Mouse (Mus musculus) mouse trophoblast stem cell (cell line): ENCODE data around the gene Man2a1.

Source experiments
- in situ Hi-C, 2 experiments: fragments of 300-500 bp; cut with MseI, MboI; formaldehyde crosslinking; loops; 2 replicates in 1 of 2; 3 replicates in 1 of 2; pipeline ENCODE4 v1.15.1; 2025

Gene Man2a1

GRCm38 (mm10) chr17:64698516-64698915 is 98.0 kb downstream of the Man2a1 start:
- in situ Hi-C loops = no loop called here

DNA sequence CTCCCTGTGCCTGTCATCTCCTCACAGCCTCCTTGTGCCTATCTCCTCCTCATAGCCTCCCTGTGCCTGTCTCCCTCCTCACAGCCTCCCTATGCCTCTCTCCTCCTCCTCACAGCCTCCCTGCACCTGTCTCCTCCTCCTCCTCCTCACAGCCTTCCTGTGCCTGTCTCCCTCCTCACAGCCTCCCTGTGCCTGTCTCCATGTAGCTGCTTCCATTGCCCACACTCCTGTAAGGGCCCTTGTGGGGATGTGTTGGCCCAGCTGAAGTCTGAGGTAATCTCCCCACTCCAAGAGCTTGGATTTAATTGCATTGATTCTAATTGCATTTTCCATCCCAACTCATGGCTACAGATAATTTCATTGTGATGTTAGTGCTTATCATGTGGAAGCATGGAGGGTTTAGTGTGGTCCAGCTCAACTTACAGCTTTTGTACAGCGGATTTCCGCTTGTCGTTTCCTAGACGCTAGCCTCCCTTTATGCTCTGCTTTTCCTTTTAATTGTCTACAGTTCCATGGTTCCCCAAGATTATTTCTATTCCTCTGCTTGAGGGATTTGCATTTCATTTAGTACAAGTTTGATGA is 103.2 kb downstream of the Man2a1 start:
- in situ Hi-C loops = no loop called here

DNA sequence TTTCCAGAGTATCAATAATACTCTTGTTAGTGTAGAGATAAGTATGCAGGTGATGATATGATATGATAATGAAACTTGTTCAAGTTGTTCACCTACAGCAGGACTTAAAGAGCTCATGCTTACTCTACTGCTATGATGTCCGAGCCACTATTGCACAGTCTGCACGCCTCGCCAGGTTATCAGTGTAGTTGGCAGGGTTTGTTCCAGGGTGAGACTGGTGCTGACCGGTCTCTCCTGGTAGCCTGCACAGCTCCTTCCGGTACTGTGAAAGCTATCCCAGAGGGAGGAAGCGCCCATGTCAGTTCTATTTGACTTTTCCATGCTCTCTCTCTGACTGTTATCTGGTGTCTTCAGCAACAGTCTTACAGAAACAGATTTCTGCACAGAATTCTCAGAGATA is 107.0 kb downstream of the Man2a1 start:
- in situ Hi-C loops = no loop called here

GRCm38 (mm10) chr17:64716318-64716717 is 115.8 kb downstream of the Man2a1 start:
- in situ Hi-C loops = no loop called here

- in situ Hi-C loops = no loop called here
Observed at GRCm38 (mm10) chr17:64719760-64720159, 119.2 kb downstream of the Man2a1 start.

GRCm38 (mm10) chr17:64721112-64721511 is 120.6 kb downstream of the Man2a1 start:
- in situ Hi-C loops = no loop called here

GRCm38 (mm10) chr17:64723162-64723561 is 122.6 kb downstream of the Man2a1 start:
- in situ Hi-C loops = no loop called here

DNA sequence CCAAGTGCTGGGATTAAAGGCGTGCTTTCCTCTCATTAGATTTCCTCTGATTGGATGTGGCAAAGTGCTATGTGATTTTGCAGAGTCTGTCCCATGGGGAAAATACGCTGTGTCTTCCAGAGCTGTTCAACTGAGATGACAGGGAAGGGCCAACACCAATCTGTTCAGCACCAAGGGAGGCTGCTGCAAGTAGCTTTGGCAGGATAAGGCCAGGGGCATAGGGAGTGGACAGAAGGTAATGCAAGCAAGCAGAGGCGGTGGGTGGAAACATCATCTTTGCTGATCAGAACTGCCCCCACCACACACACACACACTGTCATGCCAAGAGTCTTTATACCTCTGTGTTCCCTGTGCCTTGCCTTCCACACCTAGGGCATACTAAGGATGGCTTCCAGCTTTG is 124.7 kb downstream of the Man2a1 start:
- in situ Hi-C loops = no loop called here

GRCm38 (mm10) chr17:64726032-64726431 is 125.5 kb downstream of the Man2a1 start:
- in situ Hi-C loops = no loop called here

DNA sequence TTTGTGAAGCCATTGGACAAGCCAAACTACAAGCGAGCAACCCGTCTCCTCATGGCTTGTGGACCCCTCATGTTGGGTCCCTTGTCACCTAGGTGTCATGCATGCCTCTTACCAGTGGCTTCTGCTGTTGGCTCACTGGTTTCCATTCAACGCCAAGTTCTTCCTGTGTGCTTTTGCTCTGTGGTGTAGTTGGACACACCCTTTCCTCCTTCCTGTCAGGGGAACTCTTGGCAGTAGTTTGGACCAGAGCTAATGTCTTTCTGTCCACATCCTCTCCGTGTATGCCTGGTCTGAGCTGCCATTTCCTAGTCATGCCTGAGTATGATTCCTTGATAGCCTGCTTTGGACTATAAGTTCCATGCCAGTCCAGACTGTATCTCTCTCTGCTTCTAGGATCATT is 135.0 kb downstream of the Man2a1 start:
- in situ Hi-C loops = no loop called here

DNA sequence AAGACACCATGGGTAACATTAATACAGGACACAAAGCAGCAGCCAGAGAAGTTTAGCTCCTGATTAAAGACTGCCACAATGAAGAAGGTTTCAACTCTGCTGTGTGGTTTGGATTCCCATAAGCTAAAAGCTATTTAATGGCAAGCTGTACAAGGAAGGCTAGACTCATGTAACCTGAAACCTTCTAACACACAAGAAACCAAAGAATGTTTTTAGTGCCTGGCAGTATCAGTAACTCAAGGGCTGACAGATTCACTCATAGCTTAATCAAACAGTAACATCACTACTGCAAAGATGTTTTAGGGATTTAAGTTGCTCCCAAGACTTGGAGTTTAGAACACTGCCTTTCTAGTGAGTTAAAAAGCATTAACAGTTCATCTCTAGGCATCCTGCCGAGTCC is 137.4 kb downstream of the Man2a1 start:
- in situ Hi-C loops = no loop called here

DNA sequence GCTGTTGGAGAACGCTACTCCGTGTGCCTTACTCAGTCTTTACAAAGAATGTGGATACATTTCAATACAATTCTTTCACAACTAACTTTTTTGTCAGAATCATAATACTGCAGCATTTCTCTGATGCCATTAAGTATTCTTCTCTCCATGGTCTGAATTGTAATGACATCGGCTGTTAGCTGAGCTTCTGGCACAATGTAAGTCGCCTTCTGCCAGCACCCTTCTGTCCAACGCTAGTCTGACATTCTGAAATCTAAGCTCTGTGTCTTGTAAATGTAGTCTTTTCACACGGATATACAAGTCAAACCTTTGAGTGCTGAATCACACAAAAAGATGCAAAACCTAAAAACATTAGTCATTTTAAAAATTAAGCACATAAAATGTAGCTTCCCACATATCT is 138.6 kb downstream of the Man2a1 start:
- in situ Hi-C loops = no loop called here

- in situ Hi-C loops = no loop called here
Observed at GRCm38 (mm10) chr17:64742715-64743605, 142.4 kb downstream of the Man2a1 start.

DNA sequence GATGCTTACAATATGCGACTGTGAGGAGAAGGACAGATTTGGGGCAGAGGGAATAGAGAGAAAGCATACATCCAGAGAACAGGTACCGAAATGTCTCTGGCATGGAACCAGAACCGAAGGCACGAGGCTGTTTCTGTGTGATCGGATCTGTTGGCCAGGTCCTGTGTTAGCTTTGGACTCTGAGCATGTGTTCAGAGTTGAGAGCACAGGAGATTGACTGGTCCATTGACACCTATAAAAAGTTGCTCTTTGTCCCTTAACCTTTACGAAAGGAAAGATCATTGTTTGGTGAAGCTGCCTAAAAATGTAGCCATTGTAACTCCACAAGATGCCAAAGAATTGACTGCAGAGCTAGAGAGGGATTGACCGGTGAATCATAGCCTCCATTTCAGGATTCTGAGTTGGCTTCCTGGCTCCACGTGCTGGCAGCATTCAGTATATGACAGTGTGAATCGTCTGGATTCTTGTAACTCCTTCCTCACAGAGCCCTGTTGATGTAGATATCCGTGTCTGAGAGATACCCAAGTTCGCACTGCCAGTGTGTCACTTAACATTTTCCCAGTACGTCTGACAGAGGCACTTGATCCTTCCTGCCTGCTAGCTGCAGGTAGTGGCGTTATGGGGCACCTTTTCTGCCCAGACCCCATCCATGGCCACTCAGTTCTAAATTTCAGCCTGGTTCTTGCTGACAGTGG is 143.2 kb downstream of the Man2a1 start:
- in situ Hi-C loops = no loop called here

- in situ Hi-C loops = no loop called here
Observed at GRCm38 (mm10) chr17:64746637-64747225, 146.2 kb downstream of the Man2a1 start.

DNA sequence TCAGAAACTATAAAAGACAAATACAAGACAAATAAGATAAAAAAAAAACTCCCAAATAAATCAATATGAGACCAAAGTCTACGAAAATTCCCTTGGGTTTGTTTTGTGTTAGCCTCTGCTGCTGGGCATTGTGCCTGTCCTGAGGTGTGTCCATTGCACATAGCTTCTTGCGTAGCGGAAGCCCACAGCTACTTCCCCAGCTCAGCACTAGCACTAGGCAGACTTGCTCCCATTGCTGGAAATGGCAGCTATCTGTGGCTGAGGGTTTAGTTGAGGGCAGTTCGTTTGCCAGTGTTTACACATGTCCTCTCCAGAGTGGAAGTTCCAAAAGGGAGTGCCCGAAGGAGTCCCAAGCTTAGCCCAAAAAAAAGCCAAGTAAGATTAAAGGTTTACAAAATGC is 146.9 kb downstream of the Man2a1 start:
- in situ Hi-C loops = no loop called here

DNA sequence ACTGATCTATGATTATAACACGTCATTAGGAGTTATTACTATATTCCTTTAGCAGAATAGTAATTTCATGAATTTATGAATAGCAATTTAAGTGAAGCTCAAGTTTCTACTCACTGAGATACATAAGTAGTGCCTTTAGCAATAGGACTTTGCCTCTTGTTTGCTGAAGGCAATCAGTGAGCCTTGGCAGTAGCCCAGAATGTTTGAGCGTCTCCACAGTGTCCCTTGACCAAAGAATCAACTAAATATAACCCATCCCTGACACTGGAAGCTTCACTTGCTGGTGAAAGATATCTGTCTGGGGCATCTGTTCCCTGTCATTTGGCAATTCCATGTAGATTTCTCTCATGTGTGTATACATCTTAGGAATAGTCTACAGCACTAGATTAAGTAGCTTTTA is 147.6 kb downstream of the Man2a1 start:
- in situ Hi-C loops = no loop called here

DNA sequence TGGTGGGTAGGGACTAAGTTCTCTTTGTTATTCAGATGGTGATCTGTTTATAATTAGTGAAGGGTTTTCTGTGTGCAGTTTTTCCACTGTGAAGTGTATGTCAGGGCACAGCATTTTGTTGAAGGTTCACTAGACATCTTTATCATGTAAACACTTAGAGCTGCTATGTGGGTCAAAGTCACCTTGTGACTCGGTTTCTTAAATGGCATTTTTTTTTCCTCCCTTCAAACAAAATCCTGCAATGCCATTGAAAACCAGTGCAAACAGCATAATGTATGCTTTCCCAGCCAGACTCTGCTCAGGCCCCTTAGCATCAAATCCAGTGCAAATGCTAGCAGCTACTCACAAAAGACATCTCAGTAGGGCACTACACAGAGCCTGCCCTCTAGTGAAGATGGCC is 148.6 kb downstream of the Man2a1 start:
- in situ Hi-C loops = no loop called here

- in situ Hi-C loops = no loop called here
Observed at GRCm38 (mm10) chr17:64751249-64751648, 150.7 kb downstream of the Man2a1 start.

DNA sequence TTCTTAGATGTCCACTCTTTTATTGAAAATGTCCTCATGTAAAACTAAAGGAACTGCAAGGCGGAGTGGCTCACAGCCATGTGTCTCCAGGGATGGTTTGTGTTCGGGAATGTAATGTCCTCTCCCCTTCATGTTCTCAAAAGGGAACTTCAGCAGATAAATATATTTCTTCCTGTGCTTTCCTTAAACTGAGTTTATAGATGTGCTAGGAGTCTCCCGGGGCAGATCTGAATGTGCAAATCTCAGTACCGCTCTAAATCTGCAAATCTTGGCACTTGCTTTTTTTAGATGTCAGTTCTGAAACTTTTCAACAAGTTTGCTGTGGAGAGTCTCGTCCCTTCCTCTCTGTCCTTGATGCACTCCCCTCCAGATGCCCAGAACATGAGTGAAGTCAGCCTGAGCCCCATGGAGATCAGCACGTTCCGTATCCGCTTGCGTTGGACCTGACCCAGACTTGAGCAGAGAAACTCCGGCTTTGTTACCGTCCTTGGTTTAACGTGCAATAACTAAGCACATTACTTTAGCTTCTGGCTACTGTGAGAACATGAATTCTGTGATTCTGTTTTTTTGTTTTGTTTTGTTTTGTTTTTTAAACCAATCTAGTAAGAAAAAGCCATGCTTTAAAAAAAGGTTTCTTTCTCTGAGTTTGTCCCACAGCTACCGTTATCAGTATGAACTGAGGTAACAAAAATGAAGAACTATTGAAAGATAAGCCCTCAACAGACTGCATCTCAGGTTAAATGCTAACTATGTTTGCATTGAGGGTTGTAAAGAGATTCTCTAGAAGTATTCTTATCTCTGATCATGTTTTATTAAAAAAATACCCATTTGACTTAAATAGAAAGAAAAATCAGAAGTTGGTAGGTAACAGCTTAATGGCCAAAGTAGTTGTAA is 151.8 kb downstream of the Man2a1 start:
- in situ Hi-C loops = no loop called here

DNA sequence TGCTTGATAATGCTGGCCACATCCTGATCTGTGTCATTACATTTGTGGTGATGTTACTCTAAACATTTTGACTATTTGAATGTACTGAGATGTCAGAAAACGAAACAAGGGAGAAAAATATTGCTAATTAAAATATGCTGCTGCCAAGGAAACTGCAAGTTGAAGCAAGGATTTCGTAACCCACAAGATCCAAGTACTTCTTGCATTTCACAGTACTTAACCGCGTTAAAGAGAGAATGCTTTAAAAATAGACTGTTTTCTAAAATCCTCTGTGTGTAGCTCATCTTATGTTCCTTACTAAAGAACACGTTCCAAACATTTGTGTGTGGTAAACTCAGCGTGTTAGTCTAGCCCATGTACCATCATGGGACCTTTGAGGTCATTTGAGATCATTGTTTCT is 153.0 kb downstream of the Man2a1 start:
- in situ Hi-C loops = no loop called here
